Mouse (Mus musculus): ENCODE data around the gene Six4. TPM values are rescaled to one million over a fixed set of nuclear protein-coding genes. Genes with fewer than 3 reads are reported as not detected.
A peak's percentile ranks its signal among the peaks of the same experiment; 100 is the strongest.
"Not testable (repeated sequence)": the region's sequence is repeated elsewhere in the genome, so short reads cannot be mapped to it uniquely, and the experiment has no call there.

The Six4 gene
- polyA plus RNA-seq, 1 experiment from 2014 or later: 0.55 TPM

DNA sequence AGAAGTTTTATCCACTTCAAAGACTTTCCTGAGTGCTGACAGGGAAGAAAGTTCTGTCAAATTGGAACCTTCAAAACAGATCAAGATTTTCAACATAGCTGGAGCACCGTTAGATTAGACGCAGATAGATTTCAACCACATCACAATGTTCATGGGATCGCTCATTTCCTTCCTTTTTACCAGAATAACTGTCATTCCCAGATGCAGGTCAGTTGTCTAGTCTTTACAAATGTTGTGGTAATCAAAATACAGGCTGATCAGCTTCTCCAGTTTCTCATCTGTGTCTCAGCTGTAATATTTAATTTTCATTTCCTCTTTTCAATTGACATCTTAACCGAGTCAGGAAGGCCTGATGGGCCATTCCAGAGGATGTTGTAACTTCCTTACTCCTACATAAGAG is 29.5 kb downstream of the Six4 start:
- Histone ChIP-seq H3K9me3 (no peaks in the 10 kb centered on the region), H3K9ac (no peak overlapping the region), H3K27me3 (replicated peaks) (no peaks in the 10 kb centered on the region), H3K27ac (no peak overlapping the region), H3K36me3 (no peaks in the 10 kb centered on the region), H3K4me3 (replicated peaks) (no peak overlapping the region), H3K4me2 (replicated peaks) (no peak overlapping the region), H3K4me1 (replicated peaks) (no peaks in the 10 kb centered on the region)
- ATAC-seq: no peak
- WGBS: 78% methylated on average over 4 of the region's 4 CpGs

DNA sequence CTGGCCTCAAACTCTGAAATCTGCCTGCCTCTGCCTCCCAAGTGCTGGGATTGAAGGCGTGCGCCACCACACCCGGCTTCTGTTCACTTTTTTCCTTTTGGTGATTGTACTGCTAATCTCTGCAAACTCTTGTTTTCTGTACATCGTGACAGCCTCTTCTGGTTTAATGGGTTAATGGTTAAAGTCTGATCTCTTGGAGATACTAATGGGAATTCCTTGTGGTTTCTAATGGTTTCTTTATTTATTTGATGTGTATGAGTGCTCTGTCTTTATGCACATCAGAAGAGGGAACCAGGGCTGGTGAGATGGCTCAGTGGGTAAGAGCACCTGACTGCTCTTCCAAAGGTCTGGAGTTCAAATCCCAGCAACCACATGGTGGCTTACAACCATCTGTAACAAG is 31.4 kb downstream of the Six4 start:
- H3K9me3 ChIP-seq; H3K27ac ChIP-seq; ATAC-seq; H3K27me3 ChIP-seq (replicated peaks); H3K4me2 ChIP-seq (replicated peaks); H3K36me3 ChIP-seq; H3K4me3 ChIP-seq (replicated peaks); H3K9ac ChIP-seq; H3K4me1 ChIP-seq (replicated peaks): not testable (repeated sequence)
- WGBS: 89% methylated on average over 4 of the region's 4 CpGs

DNA sequence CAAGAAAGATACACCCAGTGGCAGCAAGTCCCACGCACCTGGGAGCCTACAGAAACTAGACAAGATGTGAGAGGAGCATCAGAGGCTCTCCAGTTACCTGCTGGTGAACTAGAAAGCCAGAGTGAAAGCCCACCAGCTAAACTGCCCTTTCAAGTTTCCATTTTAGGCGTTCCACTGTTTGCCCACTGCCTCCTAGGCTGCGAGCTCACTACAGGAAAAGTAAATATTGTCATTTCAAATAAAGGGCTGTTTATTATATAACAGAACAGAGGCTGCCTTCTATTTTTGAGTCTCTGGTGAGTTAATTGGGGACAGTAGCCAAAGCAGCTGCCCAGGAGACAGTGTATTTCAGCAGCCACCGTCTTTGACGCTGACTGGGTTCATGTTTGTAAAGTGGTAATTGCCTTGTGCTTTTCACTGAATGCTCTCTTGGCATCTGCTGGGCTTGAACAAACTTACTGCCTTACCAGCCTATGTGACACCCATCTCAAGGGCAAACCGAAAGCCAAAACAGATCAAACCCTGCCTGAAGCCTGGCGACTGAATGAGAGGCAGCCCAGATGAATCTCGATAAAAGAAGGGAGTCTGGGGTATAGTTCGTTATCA is 52.3 kb downstream of the Six4 start:
- no peaks in the 10 kb centered on the region for H3K36me3 ChIP-seq
- H3K27me3 ChIP-seq (replicated peaks): peaks cover 13% of the 10 kb centered on the region
- no peak overlapping the region for H3K9ac ChIP-seq
- H3K4me3 ChIP-seq (replicated peaks): no peak overlapping the region
- WGBS: 32% methylated on average over 9 of the region's 9 CpGs
- peak; percentile 17; the same call in 1 of the 2 replicates for ATAC-seq
- no peaks in the 10 kb centered on the region for H3K4me1 ChIP-seq (replicated peaks)
- no peak overlapping the region for H3K27ac ChIP-seq
- H3K4me2 ChIP-seq (replicated peaks): no peak overlapping the region
- no peaks in the 10 kb centered on the region for H3K9me3 ChIP-seq

DNA sequence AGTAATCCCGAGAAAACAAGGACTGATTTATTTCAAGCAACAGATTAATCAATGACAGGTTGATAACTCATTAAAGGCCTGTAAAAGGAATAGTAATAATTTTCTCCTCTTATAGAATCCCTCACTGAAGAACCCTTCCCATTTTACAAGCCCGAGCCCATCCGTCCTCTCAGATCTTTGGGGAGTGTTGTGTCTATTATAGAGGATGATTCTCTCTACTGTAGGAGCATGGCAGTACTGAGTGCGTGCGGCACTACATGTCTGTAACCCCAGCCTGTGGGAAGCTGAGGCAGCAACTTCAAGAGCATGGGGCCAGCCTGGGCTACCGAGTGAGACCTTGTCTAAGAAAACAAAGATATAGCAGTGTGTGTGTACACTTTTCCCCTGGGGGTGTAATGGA is 55.8 kb downstream of the Six4 start:
- Histone ChIP-seq H3K27me3 (replicated peaks) (peaks cover 47% of the 10 kb centered on the region), H3K27ac (no peak overlapping the region), H3K4me1 (replicated peaks) (peaks cover 8% of the 10 kb centered on the region), H3K4me3 (replicated peaks) (no peak overlapping the region), H3K9me3 (no peaks in the 10 kb centered on the region), H3K36me3 (no peaks in the 10 kb centered on the region), H3K4me2 (replicated peaks) (no peak overlapping the region), H3K9ac (no peak overlapping the region)
- no peak for ATAC-seq
- WGBS: 80% methylated on average over 6 of the region's 6 CpGs

DNA sequence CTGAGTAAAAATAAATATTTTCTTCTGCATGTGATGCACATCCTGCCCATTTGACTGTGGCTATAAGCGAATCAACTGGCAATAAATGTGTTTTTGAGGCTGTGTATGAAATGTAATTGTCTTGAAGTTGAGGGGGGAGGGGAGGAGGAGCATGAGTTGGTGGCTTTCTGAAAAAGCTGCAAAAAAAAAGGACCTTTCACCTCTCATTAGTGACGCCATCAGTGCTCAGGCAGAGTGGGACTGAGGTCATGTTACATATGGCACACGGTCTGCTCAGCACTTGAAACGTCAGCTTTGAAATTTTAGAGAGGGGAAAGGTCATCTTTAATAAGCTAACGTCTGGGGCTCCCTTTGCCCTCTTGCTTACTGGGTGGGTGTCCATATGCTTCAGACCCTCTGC is 57.8 kb downstream of the Six4 start:
- no peak overlapping the region for H3K9ac ChIP-seq
- H3K4me1 ChIP-seq (replicated peaks): peaks cover 8% of the 10 kb centered on the region
- ATAC-seq: no peak
- H3K27me3 ChIP-seq (replicated peaks): peaks cover 64% of the 10 kb centered on the region
- 14% methylated on average over 5 of the region's 5 CpGs for WGBS
- no peaks in the 10 kb centered on the region for H3K36me3 ChIP-seq
- H3K4me3 ChIP-seq (replicated peaks): no peak overlapping the region
- no peaks in the 10 kb centered on the region for H3K9me3 ChIP-seq
- no peak overlapping the region for H3K4me2 ChIP-seq (replicated peaks)
- H3K27ac ChIP-seq: no peak overlapping the region

DNA sequence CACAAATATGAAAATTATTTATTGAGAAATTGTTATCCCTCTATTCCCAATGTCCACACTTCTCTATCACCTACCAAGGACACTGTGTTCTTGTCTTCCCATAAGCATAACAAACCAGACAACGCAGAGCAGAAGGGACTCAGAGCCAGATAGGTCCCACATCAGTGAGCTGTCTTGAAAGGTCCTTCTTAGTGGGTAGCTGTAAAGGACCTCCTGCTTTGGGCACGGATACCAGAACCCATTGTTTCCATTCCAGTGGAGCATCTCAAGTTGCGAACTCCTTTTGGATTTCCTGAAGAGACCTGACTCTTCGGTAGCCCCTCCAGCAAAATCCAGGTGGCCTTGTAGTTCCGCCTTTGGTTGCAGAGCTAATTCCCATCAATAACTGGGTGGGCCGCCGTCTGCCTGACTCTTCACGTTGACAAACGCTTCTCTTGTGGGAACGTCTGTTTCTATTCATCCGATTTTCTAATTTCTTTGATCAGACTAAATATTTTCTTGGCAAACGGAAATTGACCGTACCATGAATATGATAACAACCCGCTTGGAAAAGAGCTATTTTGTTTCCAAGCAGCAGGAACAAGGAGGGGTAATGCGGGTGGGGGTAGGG is 58.6 kb downstream of the Six4 start:
- ATAC-seq: no peak
- peaks cover 72% of the 10 kb centered on the region for H3K27me3 ChIP-seq (replicated peaks)
- H3K36me3 ChIP-seq: no peaks in the 10 kb centered on the region
- 20% methylated on average over 15 of the region's 15 CpGs for WGBS
- H3K27ac ChIP-seq: no peak overlapping the region
- peaks cover 8% of the 10 kb centered on the region for H3K4me1 ChIP-seq (replicated peaks)
- no peak overlapping the region for H3K4me3 ChIP-seq (replicated peaks)
- no peak overlapping the region for H3K4me2 ChIP-seq (replicated peaks)
- no peaks in the 10 kb centered on the region for H3K9me3 ChIP-seq
- H3K9ac ChIP-seq: no peak overlapping the region

DNA sequence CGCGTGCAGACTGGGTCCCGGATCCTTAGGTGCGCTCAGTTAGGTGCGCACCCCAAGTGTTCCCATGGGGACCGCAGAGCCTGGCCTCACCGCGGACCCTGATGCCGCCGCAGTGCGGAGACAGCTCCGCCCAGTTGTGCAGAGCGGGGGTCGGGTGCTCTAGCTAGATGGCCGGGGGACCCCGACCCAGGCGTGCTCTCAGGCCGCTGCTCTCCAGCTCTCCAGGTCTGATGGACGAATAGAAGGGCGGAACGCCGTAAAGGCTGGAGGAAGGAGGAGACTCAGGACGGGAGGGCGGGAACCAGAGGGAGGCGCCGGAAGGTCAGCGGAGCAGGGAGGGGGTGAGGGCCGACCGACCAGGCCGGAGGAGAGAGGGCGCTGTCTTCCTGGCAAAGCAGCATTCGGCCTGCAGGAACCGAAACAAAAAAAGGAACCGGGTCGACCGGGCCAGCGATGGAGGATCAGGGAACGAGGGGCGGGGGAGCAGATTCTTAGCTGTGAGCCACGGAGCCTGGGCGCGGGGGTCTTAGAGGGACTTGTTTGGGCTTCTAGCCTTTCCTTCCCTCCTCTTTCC is 59.5 kb downstream of the Six4 start, which contains the start of gene Six1:
Six1 (minus strand) TSS at position 220 of the 574 bp plus-strand sequence.
- peaks cover 80% of the 10 kb centered on the region for H3K27me3 ChIP-seq (replicated peaks)

DNA sequence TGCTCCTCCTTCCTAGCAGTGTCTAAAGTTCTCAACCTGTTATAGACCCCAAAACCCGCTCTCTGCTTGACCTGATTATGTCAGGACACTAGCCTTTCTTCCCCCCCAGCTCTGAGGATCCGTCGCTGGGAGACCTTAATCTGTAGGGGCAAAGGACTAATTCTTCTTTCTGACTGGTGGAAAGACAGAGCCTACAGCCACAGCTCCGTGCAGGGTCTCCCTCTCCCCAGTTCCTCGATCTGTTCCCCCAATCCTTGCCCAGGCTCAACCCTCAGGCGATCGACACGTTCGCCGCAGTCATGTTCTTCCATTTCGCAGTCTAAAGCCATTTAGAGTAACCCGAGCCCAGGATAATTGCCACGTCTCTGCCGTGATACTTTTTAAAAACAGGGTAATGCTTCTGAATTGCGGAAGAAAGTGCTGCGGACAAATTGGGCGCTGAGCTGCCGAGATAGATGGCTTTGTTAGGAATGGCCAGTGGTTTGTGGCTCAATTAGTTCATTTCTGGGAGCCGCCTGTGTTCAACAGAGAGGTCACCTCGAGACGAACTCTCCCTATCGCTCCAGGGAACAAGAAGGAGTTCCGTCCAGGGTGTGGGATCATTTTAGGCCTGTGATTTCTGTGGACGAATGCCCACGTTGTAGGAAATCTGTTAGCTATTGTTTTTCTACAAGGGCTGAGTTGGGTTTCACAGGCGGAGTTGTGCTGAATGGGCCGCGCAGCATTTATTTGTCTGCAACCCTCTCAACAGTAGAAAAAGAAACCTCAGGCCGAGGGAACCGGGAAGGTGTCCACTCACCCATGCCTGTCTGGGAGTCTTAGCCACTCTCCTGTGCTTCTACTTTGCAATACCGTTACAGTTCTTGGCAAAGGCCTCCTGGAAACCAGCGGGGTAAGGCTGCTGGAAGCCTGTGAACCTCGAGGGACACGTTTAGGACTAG is 60.3 kb downstream of the Six4 start:
- Histone ChIP-seq H3K4me2 (replicated peaks) (peak overlapping the region; percentile 94), H3K27ac (no peak overlapping the region), H3K9ac (no peak overlapping the region), H3K9me3 (no peaks in the 10 kb centered on the region), H3K4me3 (replicated peaks) (peak overlapping the region; percentile 48), H3K4me1 (replicated peaks) (peaks cover 8% of the 10 kb centered on the region), H3K36me3 (no peaks in the 10 kb centered on the region), H3K27me3 (replicated peaks) (peaks cover 89% of the 10 kb centered on the region)
- ATAC-seq: no peak; the same call in 1 of the 2 replicates
- WGBS: 6% methylated on average over 34 of the region's 34 CpGs

More for the DNA sequence above, 59.5 kb downstream of the Six4 start, which contains the start of gene Six1:
- Histone ChIP-seq H3K36me3 (no peaks in the 10 kb centered on the region), H3K4me1 (replicated peaks) (peaks cover 8% of the 10 kb centered on the region), H3K9me3 (no peaks in the 10 kb centered on the region), H3K4me2 (replicated peaks) (peak within 1 kb of the TSS; percentile 94), H3K9ac (peak within 1 kb of the TSS; percentile 28), H3K4me3 (replicated peaks) (peak within 1 kb of the TSS; percentile 48), H3K27ac (no peak within 1 kb of the TSS)
- ATAC-seq: peak; percentile 87
- under 1% methylated on average over 42 of the region's 42 CpGs for WGBS

DNA sequence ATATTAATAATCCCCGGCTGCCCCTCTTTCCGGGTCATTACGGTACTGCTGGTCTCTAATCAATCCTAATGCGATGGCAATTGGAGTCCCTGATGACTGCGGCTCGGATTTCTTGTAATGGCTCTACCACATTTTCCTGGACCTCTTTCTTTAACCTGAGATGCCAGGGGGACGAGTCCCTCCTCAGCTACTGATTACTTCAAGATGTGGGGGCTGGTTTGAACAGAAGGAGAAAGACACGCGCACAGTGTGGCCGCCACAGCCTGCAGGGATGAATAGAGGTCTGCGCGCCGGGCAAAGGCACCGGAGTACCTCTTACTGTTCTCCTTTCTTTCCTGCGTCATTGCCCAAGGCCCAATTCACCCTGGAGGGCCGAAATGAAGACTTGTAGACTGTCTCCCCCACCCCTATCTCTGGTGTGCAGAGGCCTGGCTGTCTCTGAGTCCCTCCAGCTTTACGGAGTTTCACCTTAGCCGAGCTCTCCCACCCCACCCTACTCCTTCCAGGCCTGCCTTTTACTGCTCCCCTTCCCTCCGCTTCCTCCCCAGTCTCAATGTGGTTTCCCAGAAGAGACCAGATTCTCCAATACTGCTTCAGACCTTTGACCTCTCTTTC is 61.1 kb downstream of the Six4 start:
- H3K4me3 ChIP-seq (replicated peaks): no peak overlapping the region
- no peaks in the 10 kb centered on the region for H3K9me3 ChIP-seq

DNA sequence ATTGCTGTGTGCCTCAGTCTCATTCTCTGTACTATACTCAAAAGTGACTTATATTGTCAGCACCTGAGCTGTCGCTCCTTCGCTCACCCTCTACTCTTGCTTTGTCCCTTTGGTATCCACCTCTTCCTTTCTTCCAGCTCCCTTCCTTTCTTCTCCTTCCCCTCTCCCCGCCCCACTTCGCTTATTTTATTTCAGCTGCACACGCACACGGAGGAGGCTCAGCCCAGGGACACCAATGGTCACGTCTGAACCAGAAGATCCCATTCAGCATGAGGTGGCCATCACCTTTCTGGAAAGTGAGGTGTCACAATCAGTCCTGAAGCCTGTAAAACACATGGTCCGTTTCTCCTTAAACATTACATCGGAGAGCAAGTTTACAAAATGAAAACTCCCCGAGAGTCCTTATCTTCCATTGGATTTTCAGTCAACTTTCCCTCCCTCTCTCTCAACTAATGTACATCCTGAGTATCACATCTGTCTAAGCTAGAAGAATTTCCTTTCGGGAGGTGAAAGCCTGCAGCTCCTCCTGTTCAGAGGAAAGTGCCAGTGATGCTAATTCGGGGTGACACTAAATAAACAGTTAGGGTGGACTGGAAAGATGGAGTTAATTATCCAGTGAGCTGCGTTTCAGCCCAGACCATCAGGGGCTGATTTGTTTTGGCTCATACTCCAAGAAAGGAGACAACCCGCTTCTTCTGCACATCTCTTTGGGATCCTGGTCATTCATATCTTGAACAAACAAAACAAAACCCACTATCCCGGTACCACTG is 62.3 kb downstream of the Six4 start:
- H3K36me3 ChIP-seq: no peaks in the 10 kb centered on the region
- 2% methylated on average over 15 of the region's 15 CpGs for WGBS
- peaks cover 96% of the 10 kb centered on the region for H3K27me3 ChIP-seq (replicated peaks)
- H3K4me1 ChIP-seq (replicated peaks): peaks cover 16% of the 10 kb centered on the region
- no peak overlapping the region for H3K4me2 ChIP-seq (replicated peaks)
- H3K27ac ChIP-seq: no peak overlapping the region
- H3K4me3 ChIP-seq (replicated peaks): no peak overlapping the region
- ATAC-seq: no peak
- H3K9me3 ChIP-seq: no peaks in the 10 kb centered on the region
- H3K9ac ChIP-seq: no peak overlapping the region

More for the DNA sequence above, 61.1 kb downstream of the Six4 start:
- Histone ChIP-seq H3K9ac (no peak overlapping the region), H3K27ac (no peak overlapping the region), H3K4me2 (replicated peaks) (no peak overlapping the region), H3K4me1 (replicated peaks) (peaks cover 8% of the 10 kb centered on the region), H3K36me3 (no peaks in the 10 kb centered on the region), H3K27me3 (replicated peaks) (peaks cover 94% of the 10 kb centered on the region)
- ATAC-seq: no peak
- WGBS: 3% methylated on average over 19 of the region's 19 CpGs

DNA sequence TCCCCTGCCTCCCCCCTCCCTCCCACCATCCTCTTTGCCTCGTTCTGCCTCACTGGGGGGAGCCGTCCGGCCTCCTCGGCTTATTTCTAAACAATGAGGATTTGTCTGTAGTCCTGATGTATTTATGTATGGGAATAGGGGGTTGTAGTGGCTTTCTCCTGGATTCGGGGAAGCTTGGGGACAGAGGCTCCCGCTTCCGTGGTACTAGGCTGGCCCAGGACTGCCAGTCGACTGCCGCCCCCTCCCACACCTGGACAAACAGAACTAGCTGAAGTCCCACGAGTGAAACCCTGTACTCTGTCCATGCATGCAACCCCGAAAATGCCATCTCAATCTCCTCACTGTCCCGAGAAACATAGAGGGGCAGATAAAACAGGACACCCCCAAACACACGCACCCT is 63.0 kb downstream of the Six4 start:
- no peak overlapping the region for H3K4me2 ChIP-seq (replicated peaks)
- H3K4me1 ChIP-seq (replicated peaks): peaks cover 22% of the 10 kb centered on the region
- no peaks in the 10 kb centered on the region for H3K36me3 ChIP-seq
- no peak overlapping the region for H3K4me3 ChIP-seq (replicated peaks)
- H3K27me3 ChIP-seq (replicated peaks): peaks cover 96% of the 10 kb centered on the region
- 1% methylated on average over 13 of the region's 13 CpGs for WGBS
- no peak overlapping the region for H3K27ac ChIP-seq
- no peak overlapping the region for H3K9ac ChIP-seq
- no peaks in the 10 kb centered on the region for H3K9me3 ChIP-seq
- no peak for ATAC-seq

Data from intestine, embryonic 15.5 days (tissue).